Mouse (Mus musculus) olfactory bulb, adult 2 months (tissue): ENCODE data around the gene Tesk1. TPM values are rescaled to one million over a fixed set of nuclear protein-coding genes. Genes with fewer than 3 reads are reported as not detected.

Source experiments
- H3K27ac ChIP-seq: fragments of 200-500 bp; 2 replicates; pipeline ENCODE4 v1.5.1; 2012; ENCODE audit warnings: low read depth, low read length; ENCODE audit not compliant: insufficient read depth
- H3K4me1 ChIP-seq: fragments of 200-500 bp; 2 replicates; pipeline ENCODE4 v1.6.1; 2012; ENCODE audit warnings: low read length; ENCODE audit not compliant: control insufficient read depth, insufficient read depth
- H3K4me3 ChIP-seq: fragments of 200-500 bp; 2 replicates; pipeline ENCODE4 v1.5.1; 2012; ENCODE audit warnings: mild to moderate bottlenecking, low read depth, low read length, moderate library complexity; ENCODE audit not compliant: insufficient read depth
- CTCF ChIP-seq: fragments of 200-500 bp; IDR thresholded peaks from 2 replicates; pipeline ENCODE4 v1.5.1; 2012; ENCODE audit warnings: low read depth, mild to moderate bottlenecking, low read length, moderate library complexity; ENCODE audit not compliant: insufficient read depth
- POLR2A ChIP-seq: fragments of 200-500 bp; IDR thresholded peaks from 2 replicates; pipeline ENCODE4 v1.6.1; 2012; ENCODE audit warnings: mild to moderate bottlenecking, low read depth, low read length, moderate library complexity; ENCODE audit not compliant: insufficient read depth
- WGBS: fragments of 180-500 bp; shearing (Covaris S2); methylation state at CpG from one replicate; pipeline ENCODE4 v1.1.7; 2018; 5-methylcytosine and 5-hydroxymethylcytosine counted together
- polyA plus RNA-seq: library from polyadenylated mRNA; stranded (reverse); fragments of >200 nt; gene quantifications from 2 replicates; pipeline ENCODE4 v1.2.4, GENCODE M21; 2012; ENCODE audit warnings: low replicate concordance; ENCODE audit not compliant: missing spikeins, insufficient read depth, insufficient read length

The Tesk1 gene
- polyA plus RNA-seq, 1 experiment = not detected

DNA sequence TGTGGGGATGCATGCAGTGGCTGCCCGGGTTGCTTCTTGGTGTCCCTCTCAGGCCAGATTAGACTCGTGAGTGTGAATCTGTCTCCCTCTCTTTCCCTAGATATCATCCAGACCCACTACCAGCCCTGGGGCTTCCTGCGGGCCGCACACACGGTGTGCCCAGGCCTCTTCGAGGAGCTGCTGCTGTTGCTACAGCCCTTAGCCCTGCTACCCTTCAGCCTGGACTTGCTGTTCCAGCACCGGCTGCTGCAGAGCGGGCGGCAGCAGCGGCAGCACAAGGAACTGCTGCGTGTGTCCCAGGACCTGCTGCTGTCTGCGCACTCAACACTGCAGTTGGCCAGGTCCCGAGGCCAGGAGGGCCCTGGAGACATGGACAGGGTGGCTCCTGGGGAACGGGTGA, 16.5 kb upstream of the Tesk1 start:
- TF ChIP-seq CTCF = no peak
- no peak for TF ChIP-seq POLR2A
- Histone ChIP-seq H3K27ac (no peak overlapping the region), H3K4me3 (no peak overlapping the region), H3K4me1 (peaks cover 19% of the 10 kb centered on the region)
- 59% methylated on average over 14 of the region's 14 CpGs for WGBS

DNA sequence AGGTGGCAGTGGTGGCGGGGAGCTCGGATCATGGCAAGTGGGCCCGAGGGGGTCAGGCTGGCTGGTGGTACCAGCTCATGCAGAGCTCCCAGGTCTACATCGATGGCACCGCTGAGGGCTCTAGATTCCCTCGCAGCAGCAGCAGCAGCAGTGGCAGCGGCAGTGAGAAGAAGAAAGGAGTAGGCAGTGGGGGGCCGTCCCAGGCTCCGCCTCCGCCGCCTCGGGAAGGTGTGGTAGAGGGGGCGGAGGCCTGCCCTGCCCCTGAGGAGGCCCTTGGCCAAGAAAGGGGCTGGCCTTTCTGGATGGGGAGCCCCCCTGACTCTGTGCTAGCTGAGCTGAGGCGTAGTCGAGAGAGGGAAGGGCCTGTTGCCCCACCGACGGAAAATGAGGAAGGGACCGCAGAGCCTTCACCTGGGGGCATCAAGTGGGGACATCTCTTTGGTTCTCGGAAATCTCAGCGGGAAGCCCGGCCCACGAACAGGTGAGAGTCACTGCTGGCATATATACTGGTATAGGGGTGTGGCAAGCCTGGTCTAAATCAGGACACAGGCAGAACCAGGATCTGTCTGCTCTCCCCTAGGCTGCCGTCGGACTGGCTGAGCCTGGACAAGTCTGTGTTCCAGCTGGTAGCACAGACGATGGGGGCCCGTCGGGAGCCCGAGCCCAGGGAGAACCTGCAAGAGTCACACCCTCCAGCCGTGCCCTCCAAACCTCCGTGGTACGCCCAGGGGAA, 15.9 kb upstream of the Tesk1 start:
- TF ChIP-seq POLR2A = no peak
- no peak for TF ChIP-seq CTCF
- Histone ChIP-seq H3K4me3 (no peak overlapping the region), H3K27ac (no peak overlapping the region), H3K4me1 (peaks cover 19% of the 10 kb centered on the region)
- 51% methylated on average over 31 of the region's 31 CpGs for WGBS

GRCm38 (mm10) chr4:43426487-43426886, 15.3 kb upstream of the Tesk1 start:
- WGBS = 64% methylated on average over 10 of the region's 10 CpGs
- H3K4me3 ChIP-seq = no peak overlapping the region
- no peak for TF ChIP-seq CTCF
- H3K27ac ChIP-seq = no peak overlapping the region
- peaks cover 19% of the 10 kb centered on the region for H3K4me1 ChIP-seq

DNA sequence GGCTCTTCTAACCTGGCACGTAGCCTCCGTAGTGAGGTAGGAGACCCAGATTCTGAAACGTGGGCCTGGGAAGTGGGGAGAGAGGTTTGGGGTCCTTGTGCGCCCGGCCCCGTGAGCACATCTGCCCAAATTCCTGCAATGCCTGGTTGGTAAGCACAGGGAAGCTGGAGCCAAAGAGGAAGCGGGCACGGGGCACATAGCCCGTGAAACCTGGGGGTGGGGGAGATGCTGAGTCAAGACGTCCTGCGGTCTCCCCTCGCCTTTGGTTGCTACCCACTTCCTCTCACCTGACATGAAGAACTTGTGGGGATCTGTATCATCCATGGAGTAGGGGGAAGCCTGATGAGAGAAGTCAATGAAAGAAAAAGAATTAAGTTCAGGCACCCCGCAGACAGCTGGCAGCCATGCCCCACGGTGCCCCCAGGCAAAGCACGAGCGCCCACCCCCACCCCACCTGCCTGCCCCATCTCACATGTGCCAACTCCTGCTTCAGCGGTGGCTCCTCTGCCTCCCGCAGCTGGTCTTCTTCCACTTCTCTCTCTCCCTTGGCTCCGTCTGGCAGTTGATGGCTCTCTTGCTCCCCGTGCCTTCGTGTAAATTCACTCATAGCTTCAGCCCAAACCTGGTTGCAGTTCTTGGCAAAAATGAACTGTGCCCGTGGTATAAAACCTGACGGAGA, 14.1 kb upstream of the Tesk1 start:
- 36% methylated on average over 23 of the region's 23 CpGs for WGBS
- Histone ChIP-seq H3K4me1 (peaks cover 19% of the 10 kb centered on the region), H3K4me3 (no peak overlapping the region), H3K27ac (no peak overlapping the region)
- TF ChIP-seq POLR2A (no peak), CTCF (no peak)

- 47% methylated on average over 16 of the region's 16 CpGs for WGBS
- no peak overlapping the region for H3K4me3 ChIP-seq
- peaks cover 19% of the 10 kb centered on the region for H3K4me1 ChIP-seq
- no peak overlapping the region for H3K27ac ChIP-seq
- TF ChIP-seq POLR2A (no peak), CTCF (no peak)
Measured at GRCm38 (mm10) chr4:43428180-43428861, 13.4 kb upstream of the Tesk1 start.

DNA sequence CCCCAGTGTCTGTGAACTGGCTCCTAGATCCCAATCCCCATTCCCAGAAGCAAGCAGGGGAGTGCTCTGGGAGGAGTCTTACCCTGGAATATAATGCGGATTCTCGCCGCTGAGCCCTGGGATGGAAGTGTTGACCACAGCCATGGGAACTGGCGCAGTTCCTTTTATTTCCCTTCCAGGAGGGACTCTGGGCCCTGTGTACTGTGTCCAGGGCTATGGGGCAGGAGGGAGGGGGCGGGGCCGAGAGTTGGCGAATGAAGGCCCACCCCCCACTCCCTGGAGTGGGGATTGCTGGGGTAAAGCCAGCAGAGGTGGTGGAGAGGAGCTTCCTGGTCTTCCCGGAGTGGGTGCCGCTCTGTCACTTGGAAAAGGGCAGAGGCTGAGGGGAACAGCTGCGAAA, 12.8 kb upstream of the Tesk1 start, which contains the start of gene Fam166b:
Gene Fam166b, minus strand, starts transcription at position 189 of the 400 bp plus-strand sequence.
- Histone ChIP-seq H3K4me1 (peaks cover 19% of the 10 kb centered on the region), H3K4me3 (no peak within 1 kb of the TSS), H3K27ac (no peak within 1 kb of the TSS)
- TF ChIP-seq POLR2A = no peak
- TF ChIP-seq CTCF = no peak
- 24% methylated on average over 10 of the region's 10 CpGs for WGBS

DNA sequence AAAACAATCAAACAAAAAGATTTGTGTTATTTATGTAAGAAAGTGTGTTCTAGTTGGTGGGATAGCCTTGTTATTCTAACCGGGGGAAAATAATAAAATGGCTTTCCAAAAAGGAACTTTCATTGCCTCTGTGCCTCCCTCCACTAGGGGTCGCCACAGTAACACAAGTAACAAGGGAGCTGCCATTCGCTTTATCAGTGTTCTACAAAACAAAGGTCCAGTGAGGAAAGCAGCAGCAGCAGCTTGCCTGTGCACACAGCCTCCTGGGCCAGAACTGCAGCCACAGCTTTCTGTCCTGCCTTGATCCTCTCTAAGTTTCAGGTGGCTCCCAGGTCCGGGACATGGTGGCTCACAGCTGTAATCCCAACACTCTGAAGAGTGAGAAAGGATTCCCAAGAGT, 10.0 kb upstream of the Tesk1 start:
- no peak overlapping the region for H3K27ac ChIP-seq
- H3K4me3 ChIP-seq = no peak overlapping the region
- no peak for TF ChIP-seq POLR2A
- TF ChIP-seq CTCF = peak; percentile 30; the same call in 1 of the 2 replicates
- H3K4me1 ChIP-seq = peaks cover 13% of the 10 kb centered on the region
- 3% methylated on average over 4 of the region's 4 CpGs for WGBS

DNA sequence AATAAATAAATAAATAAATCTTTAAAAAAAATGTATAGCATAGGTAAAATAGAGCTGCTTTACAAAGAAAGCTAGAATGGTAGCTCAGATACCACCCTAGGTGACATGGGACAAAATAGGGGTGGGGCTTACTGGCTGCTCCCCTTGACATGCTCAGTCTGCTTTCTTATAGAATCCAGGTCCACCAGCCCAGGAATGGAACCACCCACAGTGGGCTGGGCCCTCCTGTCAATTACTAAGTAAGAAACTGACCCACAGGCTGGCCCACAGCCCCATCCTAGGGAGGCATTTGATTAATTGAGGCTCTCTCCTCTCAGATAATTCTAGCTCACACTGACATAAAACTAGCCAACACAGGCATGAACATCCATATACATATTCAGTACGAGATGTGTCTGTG, 8.9 kb upstream of the Tesk1 start:
- peaks cover 8% of the 10 kb centered on the region; the same call in 1 of the 2 replicates for H3K4me1 ChIP-seq
- no peak overlapping the region for H3K4me3 ChIP-seq
- no peak overlapping the region for H3K27ac ChIP-seq
- WGBS = 83% methylated on average over 1 of the region's 1 CpGs
- TF ChIP-seq POLR2A = no peak
- no peak for TF ChIP-seq CTCF

GRCm38 (mm10) chr4:43442044-43442443, 305 bp downstream of the Tesk1 start:
- H3K4me1 ChIP-seq = peaks cover 18% of the 10 kb centered on the region
- TF ChIP-seq POLR2A = peak; percentile 88
- peak; percentile 92 for TF ChIP-seq CTCF
- WGBS = under 1% methylated on average over 33 of the region's 33 CpGs
- peak overlapping the region; percentile 79 for H3K4me3 ChIP-seq
- H3K27ac ChIP-seq = peak overlapping the region; percentile 96
